Comparison of ENCODE assay signal across 19 mouse cellular contexts in the genomic region with DNA sequence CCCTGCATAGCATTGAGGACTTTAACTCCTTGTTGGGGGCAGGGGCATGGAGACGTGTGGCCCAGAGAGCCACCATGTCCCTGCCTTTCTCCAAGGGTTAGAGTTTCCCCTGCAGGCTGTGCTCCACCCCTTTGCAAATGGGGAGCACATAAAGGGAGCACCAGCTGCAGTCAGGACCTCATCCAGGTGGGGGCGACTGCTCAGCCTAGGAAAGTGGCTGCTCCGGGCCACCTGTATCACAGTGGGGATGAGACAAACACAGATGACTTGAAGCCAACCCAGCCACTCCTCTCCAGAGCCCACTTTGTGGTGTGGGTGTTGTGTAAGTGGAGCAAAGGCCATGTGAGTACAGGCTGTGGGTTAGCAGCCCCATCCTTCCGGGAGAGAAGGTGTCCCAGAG. TPM values are rescaled to one million over a fixed set of nuclear protein-coding genes. Genes with fewer than 3 reads are reported as not detected.
DNase-seq lines count a peak whose midpoint lies in the region; ATAC-seq and TF ChIP-seq lines count a peak whose summit lies in the region.
"Had no signal": no experiment of that assay in that cellular context is flagged by ENCODE, and none has a peak within 500 bp of the region (broad histone marks: within the 10 kb centered on the region; RNA-seq: fewer than 3 reads in every experiment).

No protein-coding gene starts in this region.

- in situ Hi-C loops in CH12.LX (cut with MboI; ENCODE audit: low pct_ligation_motif_present, low pct_unique_long_range_greater_than_20kb, low sequenced_read_pairs), result loop anchor here (5.0 kb wide), 1 partner anchor 399 kb away; no protein-coding TSS in a partner anchor

- ATAC-seq in liver, embryonic 12.5 days, result 0 out of 2 replicates have a peak, but pooled peaks have one; percentile 8
- ATAC-seq in stomach, postnatal 0 days (ENCODE audit: low FRiP score, low TSS enrichment), result no peak
- ATAC-seq: forebrain, embryonic 16.5 days had no signal

- 0 out of 2 replicates have a peak, but pooled peaks cover 4% of the 10 kb centered on the region for H3K27me3 ChIP-seq in liver, embryonic 12.5 days (replicated peaks)
- peaks cover 2% of the 10 kb centered on the region for H3K27me3 ChIP-seq in CH12.LX (replicated peaks)
- no peaks in the 10 kb centered on the region for H3K27me3 ChIP-seq in stomach, postnatal 0 days (ENCODE audit: control insufficient read depth, insufficient read depth, low read length)

- no peak overlapping the region for H3K27ac ChIP-seq in liver, embryonic 12.5 days
- no peak overlapping the region for H3K27ac ChIP-seq in CH12.LX (ENCODE audit: insufficient read depth, low read depth)
- H3K27ac ChIP-seq in stomach, postnatal 0 days (replicated peaks), result no peak overlapping the region
- H3K27ac ChIP-seq: embryonic facial prominence, embryonic 13.5 days; forebrain, embryonic 12.5 days; hindbrain, embryonic 10.5 days; hindbrain, embryonic 14.5 days had no signal

- H3K9ac ChIP-seq in liver, embryonic 12.5 days, result no peak overlapping the region
- H3K9ac ChIP-seq in CH12.LX (ENCODE audit: insufficient read depth, low read depth), result no peak overlapping the region
- H3K9ac ChIP-seq in stomach, postnatal 0 days (ENCODE audit: low read length), result no peak overlapping the region
- H3K9ac ChIP-seq: embryonic facial prominence, embryonic 13.5 days; forebrain, embryonic 12.5 days; heart, embryonic 12.5 days; hindbrain, embryonic 14.5 days had no signal

- H3K79me2 ChIP-seq in CH12.LX (replicated peaks; ENCODE audit: control insufficient read depth, extremely low read depth, insufficient read depth, poor library complexity, severe bottlenecking), result no peaks in the 10 kb centered on the region

- WGBS in liver, embryonic 12.5 days (ENCODE audit: insufficient replicate concordance), result 59% methylated on average over 4 of the region's 4 CpGs
- WGBS in stomach, postnatal 0 days, result 58% methylated on average over 4 of the region's 4 CpGs

- no peak overlapping the region for H3K4me2 ChIP-seq in liver, embryonic 12.5 days
- no peak overlapping the region for H3K4me2 ChIP-seq in CH12.LX (ENCODE audit: insufficient read depth, low read depth, poor library complexity, severe bottlenecking)
- no peak overlapping the region for H3K4me2 ChIP-seq in stomach, postnatal 0 days (replicated peaks; ENCODE audit: low read depth)
- H3K4me2 ChIP-seq: embryonic facial prominence, embryonic 13.5 days; forebrain, embryonic 12.5 days; heart, embryonic 12.5 days; hindbrain, embryonic 14.5 days had no signal

- peaks cover 29% of the 10 kb centered on the region for H3K36me3 ChIP-seq in liver, embryonic 12.5 days
- peaks cover 23 to 45% of the 10 kb centered on the region in 2 experiments for H3K36me3 ChIP-seq in CH12.LX (replicated peaks in 1 of 2; ENCODE audit: control insufficient read depth in 1 of 2, insufficient read depth in 1 of 2, low read length in 1 of 2)
- H3K36me3 ChIP-seq in stomach, postnatal 0 days (ENCODE audit: control insufficient read depth, insufficient read depth, low read length), result peaks cover 8% of the 10 kb centered on the region; the same call in 1 of the 2 replicates

- no peak for TF ChIP-seq POLR2A in CH12.LX (IDR thresholded peaks at IDR 0.05; ENCODE audit: low read depth, low read length)

- TF ChIP-seq CTCF in CH12.LX (conservative IDR thresholded peaks at IDR 0.05 in 1 of 2, IDR thresholded peaks at IDR 0.05 in 1 of 2; ENCODE audit: low read depth in 2 of 2, low read length in 2 of 2), result 0 out of 4 replicates have a peak, but pooled peaks of 1 of the 2 experiments have one; percentile 10
- TF ChIP-seq CTCF in stomach, postnatal 0 days (IDR thresholded peaks at IDR 0.05; ENCODE audit: low read depth), result 0 out of 2 replicates have a peak, but pooled peaks have one; percentile 4

- no peaks in the 10 kb centered on the region for H3K9me3 ChIP-seq in liver, embryonic 12.5 days (replicated peaks)
- no peaks in the 10 kb centered on the region for H3K9me3 ChIP-seq in CH12.LX (replicated peaks; ENCODE audit: low read length)
- H3K9me3 ChIP-seq in stomach, postnatal 0 days (ENCODE audit: control insufficient read depth, low read length), result no peaks in the 10 kb centered on the region
- H3K9me3 ChIP-seq: embryonic facial prominence, embryonic 13.5 days; forebrain, embryonic 12.5 days; G1E; heart, embryonic 12.5 days; hindbrain, embryonic 10.5 days had no signal

- TF ChIP-seq EP300 in CH12.LX (IDR thresholded peaks at IDR 0.05; ENCODE audit: low read length), result no peak
- TF ChIP-seq EP300 in stomach, postnatal 0 days (optimal IDR thresholded peaks at IDR 0.05), result no peak

- DNase-seq in liver (no peak), CH12.LX (ENCODE audit: extremely low read depth) (no peak), R1 (ENCODE audit: low read depth, low spot score) (peak; percentile 50)
- DNase-seq in stomach, postnatal 0 days (ENCODE audit: low spot score), result no peak
- DNase-seq in adrenal gland, postnatal 25 days, result no peak
- no peak for DNase-seq in gastrocnemius, adult 18-20 months (ENCODE audit: low spot score)
- DNase-seq: adrenal gland, postnatal 10 days; cerebellum, adult 11-12 months; cerebellum, adult 9-11 months; cerebellum, postnatal 36 days; gastrocnemius, postnatal 14 days had no signal

- dilution Hi-C loops in CH12.LX (cut with MboI; ENCODE audit: extremely low pct_ligation_motif_present, extremely low pct_unique_long_range_greater_than_20kb, low sequenced_read_pairs), result no loop called here

- H3K4me3 ChIP-seq in liver, embryonic 12.5 days, result no peak overlapping the region
- no peak overlapping the region for H3K4me3 ChIP-seq in CH12.LX (replicated peaks in 1 of 3; ENCODE audit: low read depth in 2 of 3, low read length in 2 of 3, poor library complexity in 1 of 3)
- no peak overlapping the region for H3K4me3 ChIP-seq in stomach, postnatal 0 days (ENCODE audit: low read depth, low read length)
- H3K4me3 ChIP-seq: embryonic facial prominence, embryonic 13.5 days; forebrain, embryonic 12.5 days; heart, embryonic 12.5 days; hindbrain, embryonic 10.5 days had no signal

- TF ChIP-seq RAD21 in CH12.LX (IDR thresholded peaks at IDR 0.05; ENCODE audit: low read depth, low read length), result no peak

- no peaks in the 10 kb centered on the region for H3K4me1 ChIP-seq in liver, embryonic 12.5 days
- H3K4me1 ChIP-seq in CH12.LX (ENCODE audit: control insufficient read depth in 1 of 2, insufficient read depth in 2 of 2), result peaks cover 0 to 16% of the 10 kb centered on the region in 2 experiments; a peak in 2 of 4 replicates
- H3K4me1 ChIP-seq in stomach, postnatal 0 days (replicated peaks; ENCODE audit: control insufficient read depth, insufficient read depth), result no peaks in the 10 kb centered on the region
- H3K4me1 ChIP-seq: heart, embryonic 12.5 days had no signal

TF ChIP-seq in CH12.LX, 34 proteins besides CTCF, POLR2A, EP300 and RAD21:
- TF ChIP-seq POLR2AphosphoS2 (IDR thresholded peaks at IDR 0.05; ENCODE audit: low read depth, low read length), result peak; percentile 66; the same call in 1 of the 2 replicates
- no peak for TF ChIP-seq JUN (IDR thresholded peaks at IDR 0.05; ENCODE audit: insufficient read depth, low read depth, low read length)
- TF ChIP-seq SMC3 (IDR thresholded peaks at IDR 0.05; ENCODE audit: low read depth, low read length), result 0 out of 2 replicates have a peak, but pooled peaks have one; percentile 5

RNA-seq across cellular contexts. Expression of gene Chmp6, which starts 12.1 kb away (rescaled TPM):
- polyA plus RNA-seq in liver, embryonic 12.5 days (2016; fragmentation: Nextera tagmentation; extraction: Ambion mirVana), result 45.9 and 48.6 TPM in 2 replicates
- total RNA-seq in CH12.LX (2012; rRNA removed) (59.7 and 67.2 TPM in 2 replicates), CH12.LX (2014; rRNA removed) (63.2 and 70.6 TPM in 2 replicates)
- 50.3 and 67.9 TPM in 2 replicates for polyA plus RNA-seq in CH12.LX (2012; ENCODE audit: insufficient read length, low read depth)
- 84.5 and 85.3 TPM in 2 replicates for polyA plus RNA-seq in stomach, postnatal 0 days (2015; fragmentation: Nextera tagmentation; extraction: Ambion mirVana)
- total RNA-seq in adrenal gland, postnatal 25 days (2021), result 33.9 and 43.4 TPM in 2 replicates
- total RNA-seq in gastrocnemius, adult 18-20 months (2021), result 10 to 100 TPM; 32.7 to 33.3 TPM

RNA-seq across cellular contexts. Expression of gene Baiap2, which starts 41.4 kb away (rescaled TPM):
- 6.2 and 7.0 TPM in 2 replicates for polyA plus RNA-seq in liver, embryonic 12.5 days (2016; fragmentation: Nextera tagmentation; extraction: Ambion mirVana)
- total RNA-seq in CH12.LX (2012; rRNA removed), result 6.7 and 9.9 TPM in 2 replicates
- total RNA-seq in CH12.LX (2014; rRNA removed), result 3.2 and 3.4 TPM in 2 replicates
- polyA plus RNA-seq in CH12.LX (2012; ENCODE audit: insufficient read length, low read depth), result 5.6 and 6.1 TPM in 2 replicates
- 35.1 and 39.2 TPM in 2 replicates for polyA plus RNA-seq in stomach, postnatal 0 days (2015; fragmentation: Nextera tagmentation; extraction: Ambion mirVana)
- 12.0 and 17.0 TPM in 2 replicates for total RNA-seq in adrenal gland, postnatal 25 days (2021)
- total RNA-seq in gastrocnemius, adult 18-20 months (2021), result 1 to 10 TPM; 1.1 to 1.9 TPM
